Mouse (Mus musculus) T-helper 2 cell (primary cell): ENCODE measurements at regions not wholly inside any gene's neighbourhood (a gene's known extent, or its start where the extent isn't known, plus 50 kb on each side); places are given as distances from the start of the nearest gene placed in this dataset.

ENCODE experiments used
- in situ Hi-C: fragments of 300-600 bp; cut with MboI, MseI; formaldehyde crosslinking; loops from one replicate; pipeline ENCODE4 v1.15.1; 2025; ENCODE audit warnings: high pct_unique_total_duplicates

GRCm38 (mm10) chr16:29706996-29707395 is 127.9 kb downstream of the Opa1 start:
- in situ Hi-C loops, result no loop called here

- in situ Hi-C loops, result no loop called here
Observed at GRCm38 (mm10) chr16:29707656-29708055, 128.5 kb downstream of the Opa1 start.

GRCm38 (mm10) chr16:29709072-29709471 is 129.9 kb downstream of the Opa1 start:
- in situ Hi-C loops, result no loop called here

- in situ Hi-C loops, result no loop called here
Observed at GRCm38 (mm10) chr16:29711386-29711785, 132.3 kb downstream of the Opa1 start.

- in situ Hi-C loops, result no loop called here
Observed at GRCm38 (mm10) chr16:29711912-29712681, 133.0 kb downstream of the Opa1 start.

- in situ Hi-C loops, result no loop called here
Observed at GRCm38 (mm10) chr16:29714612-29715127, 135.5 kb downstream of the Opa1 start.

- in situ Hi-C loops, result no loop called here
Observed at GRCm38 (mm10) chr16:29718965-29719364, 139.8 kb downstream of the Opa1 start.

- in situ Hi-C loops, result no loop called here
Observed at GRCm38 (mm10) chr16:29719571-29720451, 140.7 kb downstream of the Opa1 start.

GRCm38 (mm10) chr16:29725153-29725552 is 146.0 kb downstream of the Opa1 start:
- in situ Hi-C loops, result no loop called here

GRCm38 (mm10) chr16:29725563-29725962 is 146.4 kb downstream of the Opa1 start:
- in situ Hi-C loops, result no loop called here

GRCm38 (mm10) chr16:29727397-29727796 is 148.3 kb downstream of the Opa1 start:
- in situ Hi-C loops, result no loop called here

- in situ Hi-C loops, result no loop called here
Observed at GRCm38 (mm10) chr16:29728769-29729481, 149.8 kb downstream of the Opa1 start.

- in situ Hi-C loops, result no loop called here
Observed at GRCm38 (mm10) chr16:29730010-29730409, 150.9 kb downstream of the Opa1 start.

GRCm38 (mm10) chr16:29732889-29733288 is 153.8 kb downstream of the Opa1 start:
- in situ Hi-C loops, result no loop called here

- in situ Hi-C loops, result no loop called here
Observed at GRCm38 (mm10) chr16:29733847-29734246, 154.7 kb downstream of the Opa1 start.

GRCm38 (mm10) chr16:29734324-29734723 is 155.2 kb downstream of the Opa1 start:
- in situ Hi-C loops, result no loop called here

GRCm38 (mm10) chr16:29734738-29735250 is 155.7 kb downstream of the Opa1 start:
- in situ Hi-C loops, result no loop called here

- in situ Hi-C loops, result no loop called here
Observed at GRCm38 (mm10) chr16:29735371-29736008, 156.4 kb downstream of the Opa1 start.

GRCm38 (mm10) chr16:29736211-29736610 is 157.1 kb downstream of the Opa1 start:
- in situ Hi-C loops, result no loop called here

- in situ Hi-C loops, result no loop called here
Observed at GRCm38 (mm10) chr16:29738075-29738474, 158.9 kb downstream of the Opa1 start.
